Mouse (Mus musculus) cerebral cortex, adult 2 months (tissue): ENCODE data around the gene Adgrf3.

Source experiments
- WGBS: fragments of 180-500 bp; shearing (Covaris S2); methylation state at CpG from one replicate; pipeline ENCODE4 v1.1.7; 2018; 5-methylcytosine and 5-hydroxymethylcytosine counted together

Adgrf3 gene

GRCm38 (mm10) chr5:30205493-30205892 is at the start of gene Adgrf3:
TSS of gene Adgrf3 (minus strand) at chr5:30205722.
- WGBS = 62% methylated on average over 5 of the region's 5 CpGs

DNA sequence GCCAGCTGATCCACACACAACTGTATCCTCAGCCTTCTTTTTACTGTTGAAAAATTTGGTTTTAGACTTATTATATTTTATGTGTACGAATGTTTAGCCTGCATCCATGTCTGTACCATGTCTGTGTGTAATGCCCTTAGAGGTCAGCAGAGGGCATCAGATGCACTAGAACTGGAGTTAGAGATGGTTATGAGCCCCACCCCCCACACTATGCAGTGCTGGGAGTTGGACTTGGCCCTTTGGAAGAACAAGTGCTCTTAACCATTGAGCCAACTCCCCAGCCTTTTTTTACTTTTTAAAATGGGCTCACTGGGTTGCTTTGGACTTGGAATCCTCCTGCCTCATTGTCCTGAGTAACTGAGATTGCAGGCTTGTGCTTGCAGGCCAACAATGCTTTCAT is 42.1 kb upstream of the Adgrf3 start:
- WGBS = 98% methylated on average over 1 of the region's 1 CpGs

- 84% methylated on average over 9 of the region's 9 CpGs for WGBS
These were observed 40.4 kb upstream of the Adgrf3 start for GRCm38 (mm10) chr5:30245861-30246416.

DNA sequence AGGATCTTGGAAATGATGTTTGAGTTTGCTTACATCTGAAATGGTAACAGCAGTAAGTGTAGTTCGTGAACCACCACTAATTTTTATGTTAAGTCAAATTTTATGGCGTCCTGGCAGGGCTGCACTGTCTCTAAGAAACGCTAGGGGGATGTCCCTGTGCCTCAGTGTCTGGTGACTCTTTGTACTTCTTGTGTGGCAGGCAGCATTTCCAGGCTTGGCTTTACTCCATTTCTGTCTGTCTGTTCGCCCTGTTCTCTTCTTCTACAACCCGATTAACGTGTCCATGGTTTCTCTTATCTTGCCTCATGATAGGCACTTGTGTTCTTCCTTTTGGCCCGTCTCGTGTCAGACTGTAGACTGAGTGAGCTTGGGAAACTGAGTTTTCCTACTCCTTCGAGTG is 38.2 kb upstream of the Adgrf3 start:
- 54% methylated on average over 9 of the region's 9 CpGs for WGBS

- 64% methylated on average over 1 of the region's 1 CpGs for WGBS
These were observed 36.9 kb upstream of the Adgrf3 start for GRCm38 (mm10) chr5:30242410-30242809.

DNA sequence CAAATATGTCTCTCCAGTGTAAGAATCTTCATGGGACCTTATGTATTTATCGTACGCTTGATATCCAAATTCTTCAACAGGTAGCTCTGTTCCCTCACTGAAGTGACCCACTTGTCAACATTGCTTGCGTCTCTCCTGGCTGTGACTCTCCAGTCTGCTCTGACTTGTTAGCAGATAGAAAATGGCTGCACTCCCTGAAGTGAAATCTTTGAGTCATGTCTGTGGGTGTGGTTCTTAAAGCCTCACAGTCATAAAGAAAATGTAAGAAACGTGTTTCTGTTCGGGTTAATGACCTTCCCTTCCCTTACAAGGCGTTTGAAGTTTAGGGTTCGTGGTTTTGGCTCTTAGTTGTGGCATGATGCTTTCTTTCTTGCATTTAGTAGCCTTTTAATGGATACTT is 35.0 kb upstream of the Adgrf3 start:
- 78% methylated on average over 7 of the region's 7 CpGs for WGBS

- WGBS = over 99% methylated on average over 5 of the region's 5 CpGs
These were observed 33.0 kb upstream of the Adgrf3 start for GRCm38 (mm10) chr5:30238533-30238932.

DNA sequence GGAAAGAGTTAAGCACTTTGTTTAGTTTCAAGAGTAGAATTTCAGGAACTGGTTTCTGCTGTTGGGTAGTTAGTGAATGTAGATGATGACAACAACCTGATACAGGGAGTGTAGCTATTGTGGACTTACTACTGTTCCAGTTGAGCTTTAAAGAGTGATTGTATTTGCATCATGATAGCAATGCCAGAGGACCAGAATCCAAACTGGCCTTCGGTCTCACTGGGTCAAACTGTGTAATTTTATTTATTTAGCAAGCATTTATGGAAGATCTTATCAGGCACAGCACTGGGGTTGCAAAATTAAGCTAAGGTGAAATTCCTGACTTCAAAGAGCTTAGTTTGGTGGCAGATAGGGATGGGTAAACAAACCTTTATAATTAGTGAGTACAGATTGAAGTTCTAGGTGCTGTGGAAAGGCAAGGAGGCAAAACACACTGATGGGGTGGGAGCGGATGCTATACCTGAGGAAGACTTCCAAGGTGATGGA is 30.2 kb upstream of the Adgrf3 start:
- 93% methylated on average over 2 of the region's 2 CpGs for WGBS

DNA sequence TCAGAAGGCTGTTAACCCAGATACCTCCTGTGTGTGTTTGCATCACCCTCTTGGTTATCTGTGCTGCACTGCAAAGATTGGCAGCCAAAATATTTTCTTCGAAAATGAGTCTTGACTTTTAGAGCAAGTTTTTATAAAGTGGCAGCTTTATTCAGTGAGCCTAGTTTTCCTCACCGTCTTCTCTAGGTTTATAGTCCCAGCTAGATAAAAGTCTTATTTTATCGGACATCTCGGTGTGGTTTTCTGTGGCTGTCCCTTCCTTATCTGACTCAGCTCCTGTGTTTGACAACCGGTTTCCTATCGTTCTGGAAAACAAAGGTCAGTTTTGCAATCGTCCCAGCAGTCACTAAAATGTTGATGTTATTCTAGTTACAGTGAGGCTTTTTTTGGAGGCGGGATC is 28.5 kb upstream of the Adgrf3 start:
- 33% methylated on average over 8 of the region's 8 CpGs for WGBS

DNA sequence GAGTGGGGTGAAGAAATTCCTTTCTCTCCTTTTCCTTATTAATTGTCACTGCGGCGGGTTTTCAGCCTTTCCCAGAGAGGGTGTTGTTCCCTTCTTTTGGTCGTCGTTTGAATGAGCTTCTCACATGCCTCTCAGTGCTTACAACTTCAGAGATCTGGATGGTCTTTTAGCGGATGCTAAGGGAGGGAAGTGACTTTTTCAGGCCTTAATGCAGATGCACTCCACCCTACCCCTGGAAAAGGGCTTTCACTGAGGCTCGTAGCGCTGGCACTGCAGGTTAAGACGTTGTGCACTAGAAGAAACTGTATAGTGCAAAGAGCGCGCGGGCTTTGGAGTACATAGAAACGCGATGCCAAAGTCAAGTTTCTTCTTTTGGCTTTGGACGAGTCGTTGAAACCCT is 27.5 kb upstream of the Adgrf3 start:
- 4% methylated on average over 15 of the region's 15 CpGs for WGBS

GRCm38 (mm10) chr5:30232271-30232971 is 26.9 kb upstream of the Adgrf3 start, which contains the start of gene Selenoi:
TSS of gene Selenoi (plus strand) at chr5:30232581.
- 6% methylated on average over 71 of the region's 71 CpGs for WGBS

GRCm38 (mm10) chr5:30231891-30232270 is 26.4 kb upstream of the Adgrf3 start:
- WGBS = 17% methylated on average over 16 of the region's 16 CpGs

DNA sequence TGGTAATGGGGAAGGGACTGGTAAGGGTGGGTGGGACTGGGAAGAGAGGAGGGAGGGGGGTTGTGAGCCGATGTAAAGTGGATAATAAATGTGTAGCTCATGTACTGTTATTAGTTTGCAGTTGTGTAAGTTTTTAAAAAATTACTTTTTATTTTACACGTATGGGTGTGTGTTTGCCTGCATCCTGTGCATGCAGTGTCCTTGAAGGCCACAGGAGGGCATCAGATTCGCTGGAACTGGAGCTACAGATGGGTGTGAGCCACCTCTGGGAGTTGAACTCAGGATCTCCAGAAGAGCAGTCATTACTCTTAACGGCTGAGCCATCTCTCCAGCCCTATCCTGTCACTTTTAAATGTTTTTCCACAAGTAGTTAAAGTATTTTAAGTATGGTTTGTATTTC is 25.4 kb upstream of the Adgrf3 start:
- WGBS = 66% methylated on average over 4 of the region's 4 CpGs

GRCm38 (mm10) chr5:30222681-30223080 is 17.2 kb upstream of the Adgrf3 start:
- WGBS = 99% methylated on average over 8 of the region's 8 CpGs

DNA sequence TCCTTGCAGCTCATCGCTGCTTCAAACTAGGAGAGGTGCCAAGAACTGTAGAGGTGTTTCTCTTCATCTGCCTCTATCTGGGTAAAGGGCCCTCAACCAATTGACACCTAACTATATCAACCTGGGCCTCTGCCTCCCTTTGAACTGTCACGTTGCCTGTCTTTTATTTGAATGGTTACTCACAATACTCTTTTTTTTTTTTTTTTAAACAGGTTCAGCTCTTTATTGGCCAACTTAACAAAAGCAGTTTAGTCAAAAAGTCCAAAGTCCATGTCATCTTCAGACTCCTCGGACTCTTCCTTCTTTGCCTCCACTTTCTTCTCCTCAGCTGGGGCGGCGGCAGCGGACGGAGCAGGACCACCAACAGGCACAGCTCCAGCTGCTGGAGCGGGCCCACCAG is 15.1 kb upstream of the Adgrf3 start:
- WGBS = 91% methylated on average over 8 of the region's 8 CpGs

DNA sequence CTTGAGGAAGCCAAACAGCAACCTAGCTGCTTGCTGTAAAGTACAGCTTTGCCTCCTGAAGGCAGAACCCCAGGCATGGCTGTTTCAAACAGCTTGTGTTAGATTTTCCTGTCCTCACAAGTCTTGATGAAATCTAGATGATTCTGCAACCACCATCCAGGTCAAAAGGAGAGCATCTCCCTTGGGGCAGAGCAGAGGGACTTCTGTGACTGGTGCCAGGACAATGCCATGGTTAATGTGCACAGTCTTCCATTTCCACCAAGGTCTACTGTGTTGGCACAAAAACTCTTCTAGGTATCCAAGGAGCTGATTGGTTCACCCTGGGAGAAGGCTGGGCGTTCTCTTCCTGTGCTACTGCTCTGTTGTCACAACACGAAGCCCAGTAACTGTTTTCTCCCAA is 14.2 kb upstream of the Adgrf3 start:
- WGBS = 81% methylated on average over 2 of the region's 2 CpGs

DNA sequence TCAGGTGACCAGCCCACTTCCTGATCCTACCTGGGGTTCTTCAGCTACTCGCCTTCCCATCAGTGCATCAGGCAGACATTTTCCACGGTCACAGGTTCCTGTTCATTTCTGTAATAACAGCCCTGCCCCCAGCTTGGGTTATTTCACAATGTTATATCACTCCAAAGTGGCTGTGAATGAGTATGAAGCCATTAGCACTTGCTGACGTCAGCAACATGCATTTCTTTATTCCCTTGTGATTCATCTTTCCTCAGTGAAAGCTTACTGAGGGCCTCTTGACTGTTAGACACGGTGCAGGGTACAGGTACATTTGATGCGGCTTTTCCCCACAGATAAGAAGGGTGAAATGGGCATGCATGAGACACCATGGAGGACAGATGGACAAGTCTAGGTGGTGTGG is 10.4 kb upstream of the Adgrf3 start:
- 75% methylated on average over 5 of the region's 5 CpGs for WGBS

GRCm38 (mm10) chr5:30214889-30215288 is 9.4 kb upstream of the Adgrf3 start:
- WGBS = 6% methylated on average over 4 of the region's 4 CpGs

DNA sequence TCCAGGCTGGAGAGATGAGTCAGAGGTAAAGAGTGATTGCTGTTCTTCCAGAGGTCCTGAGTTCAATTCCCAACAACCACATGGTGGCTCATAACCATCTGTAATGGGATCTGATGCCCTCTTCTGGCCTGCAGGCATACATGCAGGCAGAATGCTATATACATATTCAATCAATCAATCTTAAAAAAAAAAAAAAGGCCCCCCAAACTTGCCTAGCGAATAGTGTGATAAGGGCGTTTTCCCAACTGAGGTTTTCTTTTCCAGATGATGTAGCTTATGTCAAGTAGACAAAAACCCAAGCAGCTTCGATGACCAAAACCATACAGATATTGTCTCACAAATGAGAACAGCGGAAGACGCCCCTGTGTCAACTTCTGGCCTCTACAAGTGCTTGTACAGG is 5.2 kb upstream of the Adgrf3 start:
- 93% methylated on average over 5 of the region's 5 CpGs for WGBS

DNA sequence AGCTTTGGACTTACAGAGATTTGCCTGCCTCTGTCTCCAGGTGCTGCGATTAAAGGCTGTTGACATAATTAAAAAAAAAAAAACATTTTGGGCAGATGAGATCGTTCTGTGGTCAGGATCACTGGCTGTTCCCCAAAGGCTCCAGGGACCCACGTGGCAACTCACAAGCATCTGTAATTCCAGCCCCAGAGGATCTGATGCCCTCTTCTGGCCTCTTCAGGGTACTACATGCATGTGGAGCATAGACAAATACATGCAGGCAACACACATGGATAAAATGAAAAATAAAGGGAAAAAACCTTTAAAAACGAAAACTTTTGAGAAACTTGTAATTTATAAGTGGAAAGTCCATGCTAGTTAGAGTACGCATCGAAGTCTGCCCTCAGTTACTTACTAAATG is 1.8 kb upstream of the Adgrf3 start:
- 70% methylated on average over 6 of the region's 6 CpGs for WGBS

DNA sequence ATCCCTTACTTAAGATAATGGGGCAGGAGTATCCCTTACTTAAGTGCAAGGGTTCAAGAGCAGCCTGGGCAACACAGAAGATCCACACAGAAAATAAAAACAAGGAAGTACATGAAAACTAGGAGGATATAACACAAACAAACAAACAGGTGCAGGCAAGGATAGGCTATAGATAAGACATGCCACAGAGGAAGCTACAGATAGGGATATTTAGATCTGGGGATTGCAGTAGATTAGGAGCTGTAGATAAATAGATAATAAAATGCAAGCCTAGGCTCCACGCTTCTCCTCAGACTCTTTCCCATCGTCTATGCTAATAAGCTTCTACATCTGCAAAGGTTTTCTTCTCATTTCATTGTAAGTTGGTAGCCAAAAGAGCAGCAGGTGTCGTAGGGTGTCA is 488 bp downstream of the Adgrf3 start:
- 84% methylated on average over 3 of the region's 3 CpGs for WGBS

DNA sequence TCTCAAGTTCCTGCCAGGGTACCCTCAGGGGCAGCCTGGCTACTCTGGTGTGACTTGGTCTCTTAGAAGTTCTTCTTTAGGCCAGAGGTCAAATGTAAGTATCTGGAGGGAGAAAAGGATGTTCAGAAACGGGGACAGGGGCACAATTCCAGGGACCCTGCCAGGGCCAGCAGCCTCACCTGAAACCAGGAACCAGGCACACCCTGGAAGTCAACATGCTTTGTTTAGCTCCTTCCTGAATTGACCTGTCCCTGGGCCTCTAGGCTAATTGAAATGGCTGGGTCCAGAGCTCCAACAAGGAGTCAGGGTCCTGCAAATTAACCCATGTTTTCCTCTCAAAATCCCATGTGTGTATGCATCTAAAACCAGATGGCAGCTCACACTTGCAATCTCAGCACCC is 1.1 kb downstream of the Adgrf3 start:
- 84% methylated on average over 1 of the region's 1 CpGs for WGBS

GRCm38 (mm10) chr5:30203216-30203885 is 2.2 kb downstream of the Adgrf3 start:
- WGBS = 86% methylated on average over 10 of the region's 10 CpGs
